Mouse (Mus musculus): ENCODE measurements at regions not wholly inside any gene's neighbourhood (a gene's known extent, or its start where the extent isn't known, plus 50 kb on each side); places are given as distances from the start of the nearest gene placed in this dataset.

DNA sequence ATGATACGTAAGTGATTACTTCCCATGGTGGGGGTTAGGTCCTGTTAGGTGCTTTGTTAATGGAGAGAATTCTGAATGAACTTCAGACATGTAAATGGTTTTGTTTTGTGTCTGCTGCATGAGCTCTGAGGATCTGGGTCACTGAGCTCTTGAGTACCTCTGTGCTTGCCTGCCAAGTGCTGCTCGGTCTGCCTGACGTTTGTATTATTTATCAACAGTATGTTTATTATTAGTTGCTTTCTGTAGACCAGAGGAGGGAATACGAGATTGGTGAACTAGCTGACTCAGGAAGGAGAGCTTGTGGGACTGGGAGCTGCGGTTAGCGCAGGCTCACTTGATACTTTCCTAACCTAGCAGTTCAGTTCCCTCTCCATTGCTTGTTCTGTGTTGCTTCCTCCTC lies 76.5 kb upstream of the Serp2 start:
- CTCF ChIA-PET, result no interaction called here

GRCm38 (mm10) chr14:76632763-76633162 lies 76.1 kb upstream of the Serp2 start:
- CTCF ChIA-PET, result no interaction called here

- CTCF ChIA-PET, result no interaction called here
Measured at GRCm38 (mm10) chr14:76631740-76632139, 75.1 kb upstream of the Serp2 start.

- CTCF ChIA-PET, result no interaction called here
Measured at GRCm38 (mm10) chr14:76631181-76631580, 74.5 kb upstream of the Serp2 start.

DNA sequence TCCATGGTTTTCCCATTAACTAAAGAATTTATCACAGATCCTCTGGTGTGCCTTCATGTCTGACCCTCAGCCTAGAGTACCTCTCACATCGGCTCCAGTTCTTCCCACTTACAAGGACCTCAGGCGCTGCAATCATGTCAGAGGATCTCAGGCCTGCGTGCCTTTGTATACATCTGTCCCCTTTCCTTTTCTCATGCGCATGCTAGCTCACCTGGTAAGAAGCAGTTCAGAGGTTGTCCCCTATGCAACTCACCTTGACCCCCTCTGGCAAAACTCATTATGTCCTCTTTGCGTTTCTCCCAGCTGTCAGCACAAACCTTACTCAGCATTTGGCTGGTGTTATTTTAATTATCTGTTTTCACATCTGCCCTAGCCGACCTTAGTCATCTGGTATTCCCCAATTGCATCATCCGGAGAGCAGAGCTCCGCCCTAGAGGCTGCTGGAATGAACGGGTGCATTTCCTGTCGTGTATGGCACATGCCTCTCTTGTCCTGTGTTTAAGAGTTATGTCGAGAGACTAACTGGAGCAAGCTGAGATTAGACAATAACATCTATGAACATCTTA lies 73.3 kb upstream of the Serp2 start:
- CTCF ChIA-PET, result no interaction called here

GRCm38 (mm10) chr14:76628182-76628892 lies 71.6 kb upstream of the Serp2 start:
- CTCF ChIA-PET, result no interaction called here

- CTCF ChIA-PET, result no interaction called here
Measured at GRCm38 (mm10) chr14:76625589-76626368, 69.1 kb upstream of the Serp2 start.

DNA sequence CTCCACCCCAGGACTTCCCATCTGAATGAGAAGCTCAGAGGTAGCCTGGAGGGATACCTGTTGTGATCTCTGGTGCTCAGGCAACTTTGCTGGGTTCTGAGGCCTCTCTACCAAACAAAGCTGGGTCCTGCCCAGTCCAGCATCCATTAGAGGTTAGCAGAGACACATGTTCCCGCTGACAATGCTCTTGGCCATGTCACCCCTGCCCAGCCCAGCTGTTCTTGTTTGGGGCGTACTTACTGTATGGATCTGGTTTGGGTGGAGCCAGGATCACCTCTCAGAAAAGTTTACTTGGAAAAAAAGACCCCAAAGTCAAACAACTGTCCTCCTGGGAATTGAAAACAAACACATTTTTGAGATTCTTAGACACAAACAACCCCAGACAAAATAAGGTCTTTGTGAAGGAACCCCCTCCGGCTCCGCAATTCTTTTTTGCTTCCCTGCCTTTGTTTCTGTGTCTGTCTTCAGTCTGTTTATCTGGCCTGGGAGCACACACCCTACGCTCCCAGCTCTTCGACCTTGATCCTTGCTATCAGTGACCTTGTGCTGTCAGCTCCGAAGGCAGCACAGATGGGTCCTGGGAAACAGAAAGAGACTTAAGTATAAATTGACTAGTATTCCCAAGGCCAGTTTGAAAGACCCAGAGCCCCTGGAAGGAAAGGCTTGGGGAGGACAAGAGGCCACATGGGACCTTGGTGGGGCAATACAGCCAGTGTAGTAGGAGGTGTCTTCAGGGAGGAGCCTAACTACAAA lies 68.1 kb upstream of the Serp2 start:
- CTCF ChIA-PET, result no interaction called here

- CTCF ChIA-PET, result no interaction called here
Measured at GRCm38 (mm10) chr14:76623371-76623988, 66.8 kb upstream of the Serp2 start.

DNA sequence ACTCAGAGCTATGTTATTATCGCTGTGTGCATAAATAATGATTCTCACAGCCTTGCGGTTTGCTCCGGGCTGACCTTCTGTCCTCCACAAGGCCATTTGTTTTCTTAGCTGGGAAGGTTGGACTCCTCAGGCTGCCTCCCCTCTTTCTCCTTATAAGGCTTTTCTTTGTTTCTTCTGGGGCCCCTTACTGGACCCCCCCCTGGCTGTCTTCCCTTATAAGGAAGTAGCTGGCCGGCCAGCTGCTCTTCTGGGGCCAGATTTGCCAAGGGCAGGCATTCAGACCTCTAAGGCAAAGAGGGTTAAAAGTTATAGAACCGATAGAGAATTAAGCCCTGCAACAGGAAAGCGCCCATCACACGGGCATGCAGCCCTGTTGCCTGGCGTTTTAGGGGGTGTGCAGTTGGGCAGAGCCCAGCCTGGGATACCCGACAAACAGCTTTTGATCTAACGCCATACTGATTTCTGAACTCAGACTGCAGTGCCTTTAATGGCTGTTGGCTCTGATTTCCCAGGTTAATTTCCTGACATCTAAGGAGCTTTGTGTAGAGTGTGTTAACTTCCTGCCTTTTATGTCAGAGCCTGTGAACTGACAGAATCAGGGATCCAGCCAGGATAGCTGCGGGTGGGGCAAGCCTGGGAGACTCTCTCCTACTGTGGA lies 66.1 kb upstream of the Serp2 start:
- CTCF ChIA-PET, result no interaction called here

DNA sequence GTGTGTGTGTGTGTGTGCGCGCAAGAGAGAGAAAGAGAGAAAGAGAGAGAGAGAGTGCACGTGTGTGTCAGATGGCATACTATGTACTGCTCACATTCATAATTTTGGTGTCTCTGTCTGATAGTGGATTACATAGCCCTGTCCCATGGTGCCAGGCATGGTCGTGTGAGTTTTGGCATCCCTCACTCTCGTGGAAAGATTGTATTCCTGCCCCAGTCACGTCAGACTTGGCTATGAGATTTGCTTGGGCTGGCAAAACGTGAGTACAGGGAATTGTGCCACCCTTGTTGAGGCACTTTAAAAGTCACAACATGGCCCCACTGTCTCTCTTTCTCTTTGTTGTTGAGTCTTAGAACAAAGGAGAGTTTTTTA lies 62.3 kb upstream of the Serp2 start:
- CTCF ChIA-PET, result no interaction called here

- CTCF ChIA-PET, result no interaction called here
Measured at GRCm38 (mm10) chr14:76618331-76619037, 61.8 kb upstream of the Serp2 start.

- CTCF ChIA-PET, result no interaction called here
Measured at GRCm38 (mm10) chr14:76617889-76618288, 61.2 kb upstream of the Serp2 start.

DNA sequence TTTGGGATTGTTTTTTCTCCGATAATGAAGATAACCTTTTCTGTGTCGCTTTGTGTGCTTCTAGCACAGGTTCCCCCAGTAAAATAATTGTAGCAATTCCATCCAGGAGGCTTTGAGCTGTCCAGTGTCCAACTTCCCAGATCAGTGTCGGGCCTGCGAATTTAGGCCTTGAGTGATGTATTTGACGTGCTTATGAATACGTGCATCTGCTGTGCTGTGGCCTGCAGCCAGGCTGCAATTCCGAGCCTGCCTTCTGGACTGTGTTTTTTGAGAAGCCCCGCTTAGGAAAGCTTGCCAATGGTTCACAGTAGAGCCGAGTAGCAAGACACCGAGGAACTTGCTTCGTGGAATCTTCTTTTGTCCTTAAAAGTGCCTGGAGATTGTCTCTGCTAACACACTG lies 60.8 kb upstream of the Serp2 start:
- CTCF ChIA-PET, result no interaction called here

GRCm38 (mm10) chr14:76616367-76616683 lies 59.6 kb upstream of the Serp2 start:
- CTCF ChIA-PET, result no interaction called here

- CTCF ChIA-PET, result no interaction called here
Measured at GRCm38 (mm10) chr14:76615603-76616366, 59.1 kb upstream of the Serp2 start.

DNA sequence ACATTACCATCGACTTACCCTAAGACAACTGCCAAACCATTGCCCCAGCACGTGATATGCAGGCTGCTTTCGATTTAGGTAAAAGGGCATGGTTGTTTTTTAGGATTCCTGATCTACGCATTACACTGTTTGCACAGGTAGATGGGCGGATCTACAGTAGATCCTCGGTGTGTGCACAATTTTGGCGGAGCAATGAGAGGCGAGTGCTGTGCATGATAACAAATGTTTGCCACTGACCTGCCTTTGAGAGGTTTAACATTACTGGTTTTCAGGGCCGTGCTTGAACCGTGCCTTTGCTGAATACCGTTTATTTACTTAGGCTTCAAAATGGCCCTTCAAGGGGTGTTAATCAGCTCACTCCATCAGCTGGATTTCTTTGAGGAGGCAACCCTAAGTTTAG lies 58.5 kb upstream of the Serp2 start:
- CTCF ChIA-PET, result no interaction called here

DNA sequence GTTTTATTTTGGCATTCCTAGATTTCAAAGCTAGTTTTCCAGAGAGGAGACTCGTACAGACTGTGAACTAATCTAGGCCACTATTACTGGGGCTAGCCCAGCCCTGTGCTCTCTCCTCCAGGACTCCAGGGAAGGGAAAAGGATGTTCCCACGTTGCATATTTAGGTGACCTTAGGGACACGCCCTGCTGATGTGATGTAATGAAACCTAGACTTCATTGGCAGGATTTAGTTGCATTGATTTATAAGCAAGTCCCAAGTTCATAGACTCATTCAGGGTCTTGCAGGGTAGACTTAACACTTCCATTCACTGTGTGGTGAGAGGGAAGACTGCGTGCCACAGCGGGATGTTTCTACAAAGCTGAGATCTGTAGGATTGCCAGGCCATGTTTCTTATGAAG lies 58.0 kb upstream of the Serp2 start:
- CTCF ChIA-PET, result interaction anchor here (0.7 kb wide), 1 partner anchor 30 kb away, joined by 6 read pairs; no protein-coding TSS in a partner anchor

DNA sequence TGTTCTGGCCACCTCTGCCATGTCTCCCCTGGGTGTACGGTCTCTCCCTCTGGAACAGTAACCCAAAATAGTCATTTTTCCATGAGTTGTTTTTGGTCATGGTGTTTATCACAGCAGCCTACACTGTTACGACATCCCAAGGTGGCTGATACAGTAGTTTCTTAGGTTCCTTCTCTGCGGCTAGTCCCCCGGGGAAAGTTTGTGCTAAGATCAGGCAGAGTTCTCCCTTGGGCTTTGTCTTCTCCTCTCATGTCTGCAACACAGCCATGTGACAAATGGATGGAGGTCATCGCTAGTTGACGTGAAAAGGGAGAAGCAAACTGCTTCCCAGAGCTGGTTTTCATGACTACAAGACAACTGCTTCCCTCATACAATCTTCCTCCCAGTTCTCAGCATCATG lies 56.9 kb upstream of the Serp2 start:
- CTCF ChIA-PET, result no interaction called here
